Mouse (Mus musculus): ENCODE measurements around the gene Car6.

Car6 gene

DNA sequence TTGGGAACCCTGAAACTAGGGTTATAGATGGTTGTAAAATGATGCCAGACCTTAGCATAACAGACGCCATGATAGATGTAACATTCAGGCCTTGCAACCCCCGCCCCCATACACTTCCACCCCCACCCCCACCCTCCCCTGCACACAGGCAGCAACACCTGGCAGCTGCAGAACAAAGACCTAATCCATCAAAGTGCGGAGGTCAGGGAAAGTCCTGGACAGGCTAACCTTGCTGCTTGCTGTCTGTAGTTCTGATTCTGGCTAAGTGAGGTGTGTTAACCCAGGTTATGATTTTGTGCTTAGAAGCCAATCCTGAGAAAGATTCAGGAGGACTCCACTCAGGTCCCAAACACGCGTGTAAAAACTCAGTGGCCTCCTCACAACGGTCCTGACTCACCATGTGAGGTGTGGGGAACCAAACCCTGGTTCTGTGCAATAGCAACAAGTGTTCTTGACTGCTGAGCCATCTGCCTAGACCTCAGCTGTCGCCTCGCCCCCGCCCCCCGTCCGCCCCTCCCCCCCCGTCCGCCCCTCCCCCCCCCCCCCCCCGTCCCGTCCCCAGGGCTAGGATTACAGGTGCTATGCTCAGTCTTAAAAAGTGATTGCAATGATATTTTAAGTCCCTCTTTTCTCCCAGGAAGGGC, 28.7 kb upstream of the Car6 start:
- no peak for DNase-seq (ENCODE audit: low spot score)

DNA sequence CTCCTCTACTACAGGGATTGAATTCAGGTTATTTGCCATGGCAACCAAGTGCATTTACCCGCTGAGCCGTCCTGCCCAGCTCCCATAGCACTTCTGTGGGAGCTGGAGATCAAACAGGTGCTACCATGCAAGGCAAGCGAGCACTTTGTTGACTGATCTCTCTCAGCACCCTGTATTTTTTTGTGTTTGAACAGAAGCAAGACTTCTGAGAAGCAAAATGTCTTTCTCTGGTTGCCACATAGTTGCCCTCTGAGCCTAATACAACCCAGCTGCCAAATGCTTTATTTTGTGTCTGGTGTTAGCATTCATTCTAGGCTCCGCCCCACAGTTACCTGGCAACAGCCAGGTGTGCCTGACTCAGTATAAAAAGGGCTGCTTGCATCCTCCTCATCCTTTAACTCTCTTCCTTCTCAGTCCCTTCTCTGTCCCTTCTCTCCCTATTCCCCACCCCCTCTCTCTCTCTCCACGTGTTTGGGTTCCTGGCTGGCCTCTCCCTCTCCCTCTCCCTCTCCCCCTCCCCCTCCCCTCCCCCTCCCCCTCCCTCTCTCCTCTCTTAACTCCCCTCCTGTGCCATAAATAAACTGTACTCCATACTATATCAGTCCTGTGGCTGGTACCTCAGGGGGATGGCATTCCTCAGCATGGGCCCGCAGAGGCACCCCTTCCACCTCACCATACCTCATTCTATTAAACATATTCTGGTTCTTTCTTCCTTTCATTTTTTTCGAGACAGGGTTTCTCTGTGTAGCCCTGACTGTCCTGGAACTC, 27.6 kb upstream of the Car6 start:
- DNase-seq (ENCODE audit: low spot score) = no peak

DNA sequence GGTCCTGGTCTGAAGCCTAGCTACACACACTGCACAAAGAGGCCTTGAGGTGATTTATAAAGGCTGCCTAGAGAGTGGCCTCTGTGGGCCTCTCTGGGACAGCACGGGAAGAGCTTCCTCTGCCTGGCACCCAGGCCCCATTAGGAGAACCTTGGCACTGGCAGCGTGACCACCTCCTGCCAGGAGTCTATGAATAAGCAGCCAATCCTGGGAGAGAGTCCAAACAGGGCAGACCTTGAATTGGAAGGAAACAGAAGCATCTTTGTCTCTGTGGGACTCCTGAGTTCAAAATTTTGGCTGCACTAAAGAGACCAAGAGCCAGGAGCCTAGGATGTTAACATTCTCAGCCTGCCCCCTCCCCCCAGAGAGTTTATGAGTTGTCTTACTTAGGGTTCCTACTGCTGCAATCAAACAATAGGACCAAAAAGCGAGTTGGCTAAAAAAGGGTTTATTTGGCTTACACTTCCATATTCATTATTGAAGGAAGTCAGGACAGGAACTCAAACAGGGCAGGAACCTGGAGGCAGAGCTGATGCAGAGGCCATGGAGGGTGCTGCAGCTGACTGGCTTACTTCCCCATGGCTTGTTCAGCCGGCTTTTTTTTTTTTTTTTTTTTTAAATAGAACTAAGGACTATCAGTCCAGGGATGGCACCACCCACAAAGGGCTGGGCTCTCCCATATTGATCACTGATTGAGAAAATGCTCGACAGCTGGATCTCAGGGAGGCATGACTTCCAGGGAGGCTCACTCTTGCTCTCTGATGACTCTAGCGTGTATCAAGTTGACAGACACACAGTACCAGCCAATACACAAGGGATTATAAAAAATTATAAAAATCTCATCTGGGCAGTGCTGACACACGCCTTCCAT, 25.9 kb upstream of the Car6 start:
- DNase-seq (ENCODE audit: low spot score) = peak; percentile 31

DNA sequence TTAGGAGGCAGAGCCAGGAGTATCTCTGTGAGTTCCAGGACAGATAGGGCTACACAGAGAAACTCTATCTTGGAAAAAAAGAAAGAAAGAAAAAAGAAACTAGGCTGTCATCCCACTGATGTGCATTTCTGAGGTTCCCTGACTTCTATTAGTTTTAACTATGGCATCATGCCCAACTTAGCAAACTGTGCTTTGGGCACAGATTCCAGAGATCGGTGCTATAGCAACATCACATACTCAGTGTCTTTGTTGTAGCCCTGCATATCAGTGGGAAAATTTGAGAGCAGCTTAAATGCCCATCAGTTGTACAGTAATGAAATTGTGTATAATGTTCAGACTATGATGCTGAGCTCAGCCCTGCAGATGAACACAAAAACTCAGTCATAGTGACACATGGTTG, 24.6 kb upstream of the Car6 start:
- no peak for DNase-seq (ENCODE audit: low spot score)

DNA sequence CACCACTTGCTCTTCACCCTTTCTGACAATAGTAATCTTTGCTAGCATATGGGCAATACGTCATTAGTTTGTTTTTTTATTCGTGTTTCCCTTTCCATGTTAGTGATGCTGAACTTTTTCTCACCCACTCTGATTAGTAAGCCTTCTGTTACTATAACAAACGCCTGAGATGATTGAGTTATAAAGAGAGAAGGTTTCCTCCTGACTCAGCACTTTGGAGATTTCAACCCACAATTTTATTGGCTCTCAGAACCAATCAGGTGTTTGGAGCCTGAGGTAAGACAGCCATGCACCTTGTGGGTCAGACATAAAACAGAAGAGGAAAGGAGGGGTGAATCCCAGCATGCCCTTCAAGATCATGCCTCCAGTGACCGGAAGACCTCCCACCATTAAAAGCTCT, 22.7 kb upstream of the Car6 start:
- no peak for DNase-seq (ENCODE audit: low spot score)

DNA sequence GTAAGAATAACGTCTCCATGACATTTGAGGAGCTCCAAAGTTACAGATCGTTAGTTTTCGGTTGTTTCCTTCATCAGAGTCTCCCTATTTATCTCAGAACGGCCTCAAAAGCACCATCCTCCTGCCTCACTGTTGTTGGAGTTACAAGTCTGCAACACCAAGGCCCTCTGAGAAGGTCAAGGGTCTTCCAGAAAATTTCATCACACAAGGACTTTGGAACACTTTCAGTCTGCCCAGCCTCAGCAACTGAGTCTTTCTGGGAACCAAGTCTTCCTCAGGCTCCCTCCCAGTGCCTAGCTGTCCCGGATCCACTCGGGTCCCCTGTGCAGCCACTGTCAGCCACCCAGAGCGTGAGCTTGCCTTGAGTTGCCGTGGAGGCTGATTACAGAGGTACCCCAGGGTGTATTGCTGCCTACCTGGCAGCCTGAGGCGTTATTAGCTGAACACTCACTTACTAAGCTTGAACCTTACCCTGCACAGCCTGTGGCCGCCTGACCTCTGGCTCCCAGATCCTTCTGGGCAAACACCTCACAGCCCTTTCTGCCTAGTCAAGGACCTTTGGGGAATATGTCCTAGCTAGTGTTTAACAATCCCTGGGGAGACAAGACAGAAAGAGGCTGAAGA, 20.0 kb upstream of the Car6 start:
- no peak for DNase-seq (ENCODE audit: low spot score)

DNA sequence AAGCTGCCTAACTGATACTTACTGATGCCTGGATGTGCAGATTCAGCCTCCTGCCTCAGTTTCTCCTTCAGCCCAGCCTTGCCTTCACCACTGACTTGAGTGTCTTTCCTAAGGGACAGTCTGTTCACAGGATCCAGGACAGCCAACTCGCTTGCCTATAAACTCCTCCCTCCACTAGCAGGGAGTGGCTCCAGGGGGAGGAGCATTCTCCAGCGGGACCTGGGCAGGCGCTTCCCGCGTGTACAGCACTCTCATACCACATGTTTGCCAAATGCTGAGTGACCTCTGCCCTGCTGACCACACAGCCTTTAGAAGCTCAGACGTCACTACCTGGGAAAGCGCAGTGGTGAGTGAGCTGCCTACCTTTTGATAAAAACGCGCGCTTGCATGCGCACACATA, 19.5 kb upstream of the Car6 start:
- DNase-seq (ENCODE audit: low spot score) = no peak

DNA sequence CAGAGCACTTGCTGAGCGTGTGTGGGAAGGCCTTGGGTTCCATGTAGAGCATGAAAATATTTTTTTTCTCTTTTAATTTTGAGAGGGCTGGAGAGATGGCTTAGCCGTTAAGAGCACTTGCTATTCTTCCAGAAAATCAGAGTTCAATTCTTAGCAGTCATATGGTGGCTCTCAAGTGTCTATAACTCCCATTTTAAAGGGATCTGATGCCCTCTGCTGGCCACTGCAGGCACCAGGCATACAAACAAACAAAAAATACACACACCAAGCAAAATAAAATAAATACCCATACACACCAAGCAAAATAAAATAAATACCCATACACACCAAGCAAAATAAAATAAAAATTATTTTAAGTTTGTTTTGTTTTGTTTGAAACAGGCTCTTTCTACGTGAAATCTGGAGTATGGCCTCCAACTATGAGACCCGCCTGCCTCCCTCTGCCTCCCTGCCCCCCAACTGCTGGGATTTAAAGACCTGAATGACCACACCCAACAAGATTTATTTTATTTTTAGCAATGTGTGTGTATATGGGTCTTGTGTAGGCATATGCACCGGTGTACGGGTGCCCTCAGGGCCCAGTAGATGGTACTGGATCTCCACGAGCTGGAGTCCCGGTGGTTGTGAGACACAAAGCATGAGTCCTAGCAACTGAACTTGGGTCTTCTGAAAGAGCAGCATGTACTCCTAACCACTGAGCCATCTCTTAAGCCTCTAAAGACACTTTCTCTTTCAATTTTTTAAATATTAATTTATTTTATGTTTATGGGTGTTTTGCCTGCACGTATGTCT, 18.6 kb upstream of the Car6 start:
- peak; percentile 53 for DNase-seq (ENCODE audit: low spot score)

DNA sequence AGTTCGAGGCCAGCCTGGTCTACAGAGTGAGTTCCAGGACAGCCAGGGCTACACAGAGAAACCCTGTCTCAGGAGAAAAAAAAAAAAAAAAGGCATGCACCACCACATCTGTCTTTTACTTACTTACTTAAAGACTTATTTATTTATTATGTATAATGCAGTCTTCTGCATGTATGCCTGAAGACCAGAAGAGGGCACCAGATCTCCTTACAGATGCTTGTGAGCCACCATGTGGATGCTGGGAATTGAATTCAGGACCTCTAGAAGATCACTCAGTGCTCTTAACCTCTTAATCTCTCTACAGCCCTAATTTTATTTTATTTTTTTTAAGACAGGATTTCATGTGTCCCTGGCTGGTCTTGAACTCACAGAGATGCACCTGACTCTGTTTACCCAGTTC, 16.8 kb upstream of the Car6 start:
- no peak for DNase-seq (ENCODE audit: low spot score)

DNA sequence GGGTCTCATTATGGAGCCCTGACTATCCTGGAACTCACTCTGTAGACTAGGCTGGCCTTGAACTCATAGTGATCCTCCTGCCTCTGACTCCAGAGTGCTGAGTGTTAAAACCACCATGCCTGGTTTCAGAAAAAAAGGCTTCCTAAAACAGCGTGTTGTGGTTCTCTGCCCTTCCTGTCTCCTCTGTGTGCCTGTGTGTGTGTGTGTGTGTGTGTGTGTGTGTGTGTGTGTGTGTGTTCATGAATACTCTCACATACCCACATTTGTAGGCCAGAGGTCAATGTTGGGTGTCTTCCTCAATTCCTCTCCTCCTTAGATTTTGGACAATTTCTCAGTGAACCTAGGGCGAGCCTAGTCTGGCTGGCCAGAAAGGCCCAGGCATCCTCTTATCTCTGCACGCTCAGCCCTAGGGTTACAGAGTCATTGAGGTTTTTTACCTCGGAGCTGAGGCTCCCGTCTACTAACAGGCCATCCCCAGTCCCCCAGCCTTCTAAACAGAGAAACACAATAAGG, 16.0 kb upstream of the Car6 start:
- DNase-seq (ENCODE audit: low spot score) = no peak

DNA sequence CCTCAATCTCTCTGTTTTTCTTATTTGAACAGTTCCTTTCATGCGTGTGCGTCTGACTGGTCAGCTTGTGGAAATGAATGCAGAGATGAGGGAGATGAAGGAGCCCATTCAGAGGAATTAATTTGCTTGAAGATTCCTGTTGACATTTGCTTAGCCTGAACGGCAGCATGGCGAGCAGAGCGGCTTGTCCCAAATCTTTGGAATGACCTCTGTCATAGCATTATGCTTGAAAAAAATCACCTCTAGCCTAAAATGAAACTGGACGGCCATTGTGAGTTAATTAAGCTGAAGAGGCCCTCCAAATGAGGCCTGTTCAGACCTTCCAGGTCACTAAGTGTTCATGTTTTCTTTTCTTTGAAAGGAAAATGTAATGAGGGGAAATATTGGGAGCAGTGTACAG, 15.3 kb upstream of the Car6 start:
- no peak for DNase-seq (ENCODE audit: low spot score)

DNA sequence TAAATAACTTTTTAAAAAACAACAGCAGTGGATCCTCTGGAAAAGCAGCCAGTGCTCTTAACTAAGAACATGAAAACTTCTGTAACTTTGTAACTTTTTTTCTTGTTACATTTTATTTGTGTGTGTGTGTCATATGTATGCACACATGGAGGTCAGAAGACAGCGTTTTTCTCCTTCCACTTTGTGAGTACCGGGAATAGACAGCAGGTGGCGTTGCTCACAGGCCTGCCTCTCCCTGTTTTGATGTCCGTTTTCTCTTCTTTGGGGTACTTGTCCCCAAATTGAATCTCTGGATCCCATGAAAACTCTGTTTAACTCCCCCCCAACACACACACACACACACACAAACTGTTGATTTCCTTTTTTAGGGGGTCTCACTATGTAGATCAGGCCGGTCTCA, 12.8 kb upstream of the Car6 start:
- DNase-seq (ENCODE audit: low spot score) = no peak

DNA sequence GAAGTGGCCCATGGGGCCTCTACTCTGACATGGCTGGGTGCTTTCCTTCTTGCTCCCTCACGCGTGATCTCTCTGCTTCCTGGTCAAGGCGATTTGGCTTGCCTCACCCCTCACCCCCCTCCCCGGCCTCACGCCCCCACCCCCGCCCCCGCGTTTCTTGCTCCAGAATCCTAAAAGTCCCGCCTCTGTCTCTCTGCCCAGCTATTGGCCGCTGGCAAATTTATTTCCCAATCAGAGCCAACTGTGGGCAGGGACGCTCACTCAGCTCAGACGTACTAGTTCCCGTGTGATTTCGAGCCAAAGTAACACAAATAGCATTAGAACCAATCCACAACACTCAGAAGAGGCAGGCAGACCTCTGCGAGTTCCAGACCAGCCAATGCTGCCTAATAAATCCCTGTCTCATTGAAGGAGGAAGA, 11.4 kb upstream of the Car6 start:
- DNase-seq (ENCODE audit: low spot score) = peak; percentile 29

DNA sequence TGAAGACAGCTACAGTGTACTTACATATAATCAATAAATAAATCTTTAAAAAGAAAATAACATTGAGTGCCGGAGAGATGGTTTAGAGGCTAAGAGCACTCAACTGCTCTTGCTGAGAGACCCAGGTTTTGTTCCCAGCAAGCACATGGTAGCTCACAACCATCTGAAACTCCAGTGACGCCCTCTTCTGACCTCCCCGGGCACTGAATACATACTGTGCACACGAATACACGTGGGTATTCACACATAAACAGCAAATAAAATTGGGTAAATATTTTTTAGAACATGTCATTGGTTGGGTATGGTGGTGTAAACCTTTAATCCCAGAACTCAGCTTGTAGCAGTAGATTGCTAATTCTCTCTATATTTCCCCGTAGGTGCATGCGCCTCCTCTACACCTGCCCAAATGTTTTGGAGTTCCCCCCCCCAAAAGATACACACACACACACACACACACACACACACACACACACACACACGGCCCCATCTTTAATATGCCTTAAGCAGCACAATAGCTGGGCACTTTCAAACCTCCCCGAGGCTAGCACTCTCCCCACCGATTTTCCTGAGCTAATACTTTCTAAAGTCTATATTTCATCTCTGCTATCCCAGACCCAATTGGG, 10.9 kb upstream of the Car6 start:
- DNase-seq (ENCODE audit: low spot score) = no peak

DNA sequence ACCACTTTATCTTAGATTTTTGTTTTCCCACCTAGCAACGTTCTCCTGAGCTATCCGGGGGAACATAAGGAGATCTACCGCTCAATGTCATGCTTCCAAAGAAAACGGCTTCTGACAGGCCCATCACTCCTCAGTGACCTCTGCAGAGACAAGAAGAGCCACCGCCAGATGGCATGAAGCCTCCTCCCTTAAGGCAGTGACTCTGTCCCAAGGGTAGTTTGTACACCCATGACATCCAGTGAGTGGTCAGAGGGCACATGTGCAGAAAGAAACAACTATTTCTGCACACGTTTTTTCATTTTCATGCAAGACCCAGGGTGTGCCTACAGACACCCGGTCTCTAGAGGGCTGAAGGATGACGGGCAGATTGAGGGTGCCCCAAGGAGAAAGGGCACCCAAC, 9.2 kb upstream of the Car6 start:
- DNase-seq (ENCODE audit: low spot score) = no peak

DNA sequence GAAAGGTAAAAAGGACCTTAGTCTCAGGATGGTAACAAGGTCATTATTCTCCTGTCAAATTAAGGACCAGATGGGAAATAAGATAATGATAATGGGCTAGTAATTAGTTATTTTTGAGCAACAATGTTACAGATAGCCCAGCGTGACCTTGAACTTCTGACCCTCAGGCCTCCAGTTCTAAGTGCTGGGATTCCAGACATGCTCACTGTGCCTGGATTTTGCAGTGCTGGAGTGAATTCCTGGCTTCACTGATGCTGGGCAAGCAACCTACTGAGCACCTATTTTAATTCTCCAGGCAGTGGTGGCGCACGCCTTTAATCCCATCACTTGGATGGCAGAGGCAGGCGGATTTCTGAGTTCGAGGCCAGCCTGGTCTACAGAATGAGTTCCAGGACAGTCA, 8.6 kb upstream of the Car6 start:
- DNase-seq (ENCODE audit: low spot score) = no peak

DNA sequence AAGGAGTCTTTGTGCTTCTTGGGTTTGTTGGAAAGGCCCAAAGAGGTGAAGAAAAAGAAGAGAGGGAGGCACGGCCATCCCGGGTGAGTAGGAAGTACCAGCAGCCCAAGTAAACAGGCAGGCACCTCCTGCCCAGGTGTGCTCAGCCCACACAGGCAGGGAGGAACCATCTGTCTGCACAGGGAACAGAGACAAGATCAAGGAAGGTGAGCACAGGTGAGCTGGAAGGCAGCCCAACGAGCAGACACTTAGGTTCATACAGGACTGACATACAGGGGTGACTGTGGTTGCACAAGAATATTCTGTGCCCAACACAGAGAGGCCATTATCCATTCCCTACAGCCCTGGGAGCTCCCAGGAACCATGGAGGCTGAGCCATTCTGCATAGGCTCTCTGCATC, 3.7 kb upstream of the Car6 start:
- no peak for DNase-seq (ENCODE audit: low spot score)

DNA sequence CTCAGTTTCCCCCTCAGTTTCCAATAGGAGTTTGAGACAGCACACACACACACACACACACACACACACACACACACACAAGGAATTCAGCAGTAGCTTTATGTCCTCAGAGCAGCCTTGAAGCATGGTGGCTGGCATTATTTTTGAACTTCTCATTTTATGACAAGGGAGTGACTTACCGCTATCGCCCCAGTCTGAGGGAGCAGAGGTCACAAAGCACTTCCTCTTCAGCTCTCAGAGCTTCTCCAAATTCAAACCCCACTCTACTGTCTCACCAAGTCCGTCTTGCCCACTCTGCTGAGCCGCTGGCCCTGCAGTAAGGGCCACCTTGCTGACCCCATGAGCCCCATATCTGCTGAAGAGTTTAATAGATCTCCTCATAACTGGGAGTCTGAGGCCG, 1.6 kb upstream of the Car6 start:
- no peak for DNase-seq (ENCODE audit: low spot score)

DNA sequence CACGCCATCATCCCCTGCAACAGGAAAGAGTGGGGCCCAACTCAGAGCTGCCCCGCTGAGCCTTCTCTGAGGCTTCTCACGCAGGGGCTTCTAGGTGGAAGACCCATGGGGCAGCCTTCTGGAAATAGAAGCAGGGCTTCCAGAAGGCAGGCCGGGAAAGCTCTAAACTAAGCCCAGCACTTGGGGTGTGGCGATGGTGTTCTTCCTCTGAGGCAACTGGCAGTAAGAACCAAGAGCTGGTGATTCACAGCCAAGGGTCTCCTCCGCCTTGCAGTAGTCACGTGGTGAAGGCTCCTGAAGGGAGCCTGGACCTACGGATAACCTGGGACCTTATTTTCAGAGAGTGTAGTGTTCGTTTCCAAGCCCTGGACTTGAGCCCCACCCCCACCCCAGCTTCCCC, 2.9 kb downstream of the Car6 start:
- DNase-seq (ENCODE audit: low spot score) = no peak

DNA sequence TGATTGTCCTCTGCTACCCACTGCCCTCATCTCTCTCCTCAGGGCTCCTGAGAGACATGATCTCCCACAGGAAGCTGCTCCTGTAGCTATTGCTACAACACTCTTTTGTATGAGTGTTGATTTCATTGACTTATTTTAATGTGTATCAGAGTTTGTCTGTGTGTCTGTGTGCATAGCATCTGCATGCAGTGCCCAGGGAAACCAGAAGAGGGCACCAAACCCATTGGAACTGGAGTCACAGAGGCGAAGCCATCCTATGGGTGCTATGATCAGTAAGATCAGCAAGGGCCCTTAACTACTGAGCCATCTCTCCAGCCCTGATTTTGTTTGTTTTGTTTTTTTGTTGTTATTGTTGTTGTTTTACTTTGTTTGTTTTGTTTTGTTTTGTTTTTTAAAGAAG, 7.2 kb downstream of the Car6 start:
- peak; percentile 39 for DNase-seq (ENCODE audit: low spot score)

DNA sequence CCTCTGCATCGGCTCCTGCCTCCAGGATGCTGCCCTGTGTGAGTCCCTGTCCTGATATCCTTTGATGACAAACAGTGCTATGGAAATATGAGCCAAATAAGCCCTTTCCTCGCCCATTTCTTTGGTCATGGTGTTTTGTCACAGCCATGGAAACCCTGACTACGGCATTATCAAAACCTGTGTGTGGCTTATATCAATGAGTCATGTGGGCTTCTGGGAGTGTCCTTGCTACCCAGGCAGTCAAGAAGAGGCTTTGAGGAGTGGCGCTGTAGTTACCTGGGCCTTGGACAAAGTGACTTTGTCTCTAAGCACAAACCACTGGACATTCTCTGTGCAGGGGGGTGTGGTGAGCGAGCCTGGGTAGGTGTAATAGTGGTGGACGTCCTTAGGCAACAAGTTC, 8.9 kb downstream of the Car6 start:
- DNase-seq (ENCODE audit: low spot score) = no peak

Measured in ovary, postnatal 14 days (tissue).